Mouse (Mus musculus): ENCODE data around the gene Ccnf.

GRCm38 (mm10) chr17:24258981-24259380, 7.7 kb upstream of the Ccnf start:
- TF ChIP-seq CTCF (IDR thresholded peaks at IDR 0.05; ENCODE audit: control insufficient read depth, insufficient read depth, insufficient replicate concordance, low read depth, low read length) (no peak), POLR2A (IDR thresholded peaks at IDR 0.05; ENCODE audit: control insufficient read depth, low read depth, low read length) (no peak)

Measured in testis, adult 2 months (tissue).